Mouse (Mus musculus) ovary, postnatal 36 days (tissue): ENCODE results near the gene Plxdc1.
A peak's percentile ranks its signal among the peaks of the same experiment; 100 is the strongest.

Experiments used
- DNase-seq: peaks from one replicate; pipeline ENCODE4 v3.0.0; 2022; ENCODE audit warnings: low spot score, mixed read lengths

Plxdc1 gene

GRCm38 (mm10) chr11:97985727-97986677, at the start of gene Plxdc1:
Gene Plxdc1 (minus strand): TSS chr11:97986444.
- peak; percentile 71 for DNase-seq

- DNase-seq, result peak; percentile 52
Measured at GRCm38 (mm10) chr11:98035977-98036377, 49.7 kb upstream of the Plxdc1 start.

GRCm38 (mm10) chr11:98034840-98035239, 48.6 kb upstream of the Plxdc1 start:
- DNase-seq, result no peak

GRCm38 (mm10) chr11:98034061-98034460, 47.8 kb upstream of the Plxdc1 start:
- DNase-seq, result no peak

- peak; percentile 73 for DNase-seq
Measured at GRCm38 (mm10) chr11:98031443-98031770, 45.2 kb upstream of the Plxdc1 start.

GRCm38 (mm10) chr11:98030701-98031442, 44.6 kb upstream of the Plxdc1 start:
- no peak for DNase-seq

- DNase-seq, result no peak
Measured at GRCm38 (mm10) chr11:98027785-98028184, 41.5 kb upstream of the Plxdc1 start.

- no peak for DNase-seq
Measured at GRCm38 (mm10) chr11:98027297-98027688, 41.0 kb upstream of the Plxdc1 start.

- DNase-seq, result peak; percentile 91
Measured at GRCm38 (mm10) chr11:98026570-98027296, 40.5 kb upstream of the Plxdc1 start, which contains the start of gene Rpl19. Gene Rpl19 (plus strand): TSS chr11:98026710.

- DNase-seq, result no peak
Measured at GRCm38 (mm10) chr11:98026248-98026569, 40.0 kb upstream of the Plxdc1 start.

- DNase-seq, result no peak
Measured at GRCm38 (mm10) chr11:98024516-98024915, 38.3 kb upstream of the Plxdc1 start.

GRCm38 (mm10) chr11:98022555-98023371, 36.5 kb upstream of the Plxdc1 start, which contains the start of gene Cacnb1:
Gene Cacnb1 (minus strand): TSS chr11:98023034.
- DNase-seq, result peak; percentile 78

GRCm38 (mm10) chr11:98022253-98022554, 36.0 kb upstream of the Plxdc1 start:
- no peak for DNase-seq

GRCm38 (mm10) chr11:98021565-98022252, 35.5 kb upstream of the Plxdc1 start:
- peak; percentile 52 for DNase-seq

GRCm38 (mm10) chr11:98021118-98021517, 34.9 kb upstream of the Plxdc1 start:
- no peak for DNase-seq

- no peak for DNase-seq
Measured at GRCm38 (mm10) chr11:98020710-98021109, 34.5 kb upstream of the Plxdc1 start.

GRCm38 (mm10) chr11:98019883-98020610, 33.8 kb upstream of the Plxdc1 start:
- no peak for DNase-seq

GRCm38 (mm10) chr11:98018858-98019641, 32.8 kb upstream of the Plxdc1 start:
- peak; percentile 39 for DNase-seq

GRCm38 (mm10) chr11:98018222-98018621, 32.0 kb upstream of the Plxdc1 start:
- no peak for DNase-seq

GRCm38 (mm10) chr11:98016824-98017223, 30.6 kb upstream of the Plxdc1 start:
- no peak for DNase-seq
